Mouse (Mus musculus): ENCODE data around the gene Lrmda.

DNA sequence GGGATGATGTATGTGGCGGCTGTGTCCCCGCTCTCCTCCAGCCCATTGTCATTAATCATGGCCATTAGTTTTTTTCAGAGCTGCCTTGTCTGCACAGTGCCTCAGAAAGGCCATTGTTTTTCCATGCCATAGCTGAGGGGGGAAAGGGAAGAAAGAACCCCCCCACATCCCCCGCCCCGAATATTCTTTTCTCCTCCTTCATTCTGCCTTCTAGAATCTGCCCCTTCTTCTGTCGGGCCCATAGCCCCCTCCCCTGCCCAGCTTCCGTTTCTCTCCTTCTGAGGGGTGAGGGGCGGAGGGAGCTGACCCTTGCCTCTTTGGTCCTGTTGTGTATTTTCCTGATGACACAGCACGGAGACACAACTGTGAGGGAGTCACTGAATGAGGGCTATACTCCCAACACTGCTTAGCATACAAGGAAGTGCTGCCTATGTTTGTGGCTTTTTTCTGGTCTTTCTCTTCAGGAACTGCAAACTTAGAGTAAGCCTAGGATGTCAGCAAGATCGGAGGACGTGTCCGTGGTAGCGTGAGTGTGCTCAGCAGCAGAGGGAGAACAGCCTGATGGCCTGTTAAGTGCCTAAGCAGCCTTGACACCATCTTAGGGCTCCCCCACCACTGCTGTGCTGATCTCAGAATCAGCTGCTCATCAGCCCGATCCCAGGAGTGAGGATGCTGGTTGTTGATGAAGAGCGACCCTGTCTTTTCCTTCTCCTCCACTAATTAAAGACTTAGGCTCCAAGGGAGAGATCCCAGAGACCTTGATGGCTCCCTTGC lies 149.5 kb downstream of the Lrmda start:
- TF ChIP-seq CTCF (IDR thresholded peaks at IDR 0.05; ENCODE audit: extremely low read depth, insufficient read length, insufficient replicate concordance, low read depth, low read length) (no peak), POLR2A (IDR thresholded peaks at IDR 0.05; ENCODE audit: low read depth, low read length) (no peak)
